13 mouse cellular contexts compared by ENCODE assay signal in genomic region chr4:70243561-70244120, GRCm38 (mm10).
"Had no signal": no experiment of that assay in that cellular context is flagged by ENCODE, and none has a peak within 500 bp of the region (broad histone marks: within the 10 kb centered on the region; RNA-seq: fewer than 3 reads in every experiment).

No protein-coding gene starts in this region.

- DNase-seq: kidney, postnatal 14 days; left cerebral cortex, postnatal 4 days; lung, adult 18-20 months; right cerebral cortex, adult 18-20 months; right cerebral cortex, postnatal 25 days; thymus, adult 2 months; thymus, postnatal 25 days had no signal

- H3K27me3 ChIP-seq: kidney, embryonic 15.5 days; limb, embryonic 13.5 days; midbrain, embryonic 12.5 days; neural tube, embryonic 13.5 days had no signal

- H3K4me3 ChIP-seq: kidney, embryonic 15.5 days; limb, embryonic 13.5 days; midbrain, embryonic 12.5 days; neural tube, embryonic 13.5 days had no signal

- H3K4me1 ChIP-seq: midbrain, embryonic 12.5 days had no signal

- H3K27ac ChIP-seq: kidney, embryonic 15.5 days; limb, embryonic 13.5 days; liver, embryonic 14.5 days; midbrain, embryonic 12.5 days; neural tube, embryonic 13.5 days; stomach, postnatal 0 days had no signal
